8 mouse cellular contexts compared by ENCODE assay signal in genomic region chr2:155473570-155474088, GRCm38 (mm10). TPM values are rescaled to one million over a fixed set of nuclear protein-coding genes. Genes with fewer than 3 reads are reported as not detected.
DNase-seq lines count a peak whose midpoint lies in the region; ATAC-seq and TF ChIP-seq lines count a peak whose summit lies in the region.

Ncoa6 (minus strand) TSS chr2:155473894.

- H3K4me3 ChIP-seq in forebrain, postnatal 0 days (ENCODE audit: low read depth, low read length): peak within 1 kb of the TSS; percentile 100

- TF ChIP-seq CTCF in forebrain, postnatal 0 days (IDR thresholded peaks at IDR 0.05; ENCODE audit: low read depth): no peak

- DNase-seq in MN1 (ENCODE audit: low spot score): peak; percentile 86
- peak; percentile 61 to 81 for DNase-seq in cerebellum, adult 18-20 months
- DNase-seq in forebrain, postnatal 0 days: peak; percentile 92
- DNase-seq in layer of hippocampus, adult 9-11 months: peak; percentile 63
- DNase-seq in lung, postnatal 14 days: peak; percentile 70
- peak; percentile 72 for DNase-seq in retina, adult 2 months (ENCODE audit: low read depth, low spot score)
- peak; percentile 69 for DNase-seq in thymus, postnatal 25 days

- peaks cover 12% of the 10 kb centered on the region; the same call in 1 of the 2 replicates for H3K4me1 ChIP-seq in forebrain, postnatal 0 days (ENCODE audit: insufficient read depth)

- no peaks in the 10 kb centered on the region for H3K27me3 ChIP-seq in forebrain, postnatal 0 days (ENCODE audit: insufficient read depth, low read length)

- H3K9ac ChIP-seq in forebrain, postnatal 0 days: peak within 1 kb of the TSS; percentile 95

- ATAC-seq in forebrain, postnatal 0 days: peak; percentile 84
- peak; percentile 43 to 69; a peak in 2 of 4 replicates for ATAC-seq in hematopoietic stem cell, adult 5-6 weeks (replicated peaks in 1 of 2; ENCODE audit: insufficient read depth in 1 of 2, low FRiP score in 2 of 2, low TSS enrichment in 1 of 2, low read depth in 1 of 2, poor library complexity in 2 of 2, severe bottlenecking in 2 of 2)

- no peaks in the 10 kb centered on the region for H3K9me3 ChIP-seq in forebrain, postnatal 0 days (ENCODE audit: low read length)

- under 1% methylated on average over 57 of the region's 72 CpGs for WGBS in forebrain, postnatal 0 days

- H3K27ac ChIP-seq in forebrain, postnatal 0 days (ENCODE audit: low read depth, low read length): peak within 1 kb of the TSS; percentile 94

- H3K4me2 ChIP-seq in forebrain, postnatal 0 days (ENCODE audit: low read depth): peak within 1 kb of the TSS; percentile 82

- no peaks in the 10 kb centered on the region for H3K36me3 ChIP-seq in forebrain, postnatal 0 days (ENCODE audit: insufficient read depth)

RNA-seq across cellular contexts. Expression of gene Ncoa6, which starts in this region (rescaled TPM):
- 32.4 and 45.8 TPM in 2 replicates for total RNA-seq in forebrain, postnatal 0 days (2014; rRNA removed)
- 23.5 and 26.8 TPM in 2 replicates for polyA plus RNA-seq in forebrain, postnatal 0 days (2015; fragmentation: Nextera tagmentation; extraction: Ambion mirVana)
- 12.5 and 22.1 TPM in 2 replicates for total RNA-seq in hematopoietic stem cell, adult 5-6 weeks (2017)

Comparison
In these comparisons a context has a peak if more than half of its experiments do, and no peak if none do; other contexts are left out.
1. Peak in every context shown above with its lines: DNase-seq, ATAC-seq, H3K4me3 ChIP-seq and H3K27ac ChIP-seq.